Mouse (Mus musculus): ENCODE data around the gene Gm49320. TPM values are rescaled to one million over a fixed set of nuclear protein-coding genes. Genes with fewer than 3 reads are reported as not detected.

The Gm49320 gene
- polyA plus RNA-seq, 1 experiment from 2014 or later: 0.70 TPM

DNA sequence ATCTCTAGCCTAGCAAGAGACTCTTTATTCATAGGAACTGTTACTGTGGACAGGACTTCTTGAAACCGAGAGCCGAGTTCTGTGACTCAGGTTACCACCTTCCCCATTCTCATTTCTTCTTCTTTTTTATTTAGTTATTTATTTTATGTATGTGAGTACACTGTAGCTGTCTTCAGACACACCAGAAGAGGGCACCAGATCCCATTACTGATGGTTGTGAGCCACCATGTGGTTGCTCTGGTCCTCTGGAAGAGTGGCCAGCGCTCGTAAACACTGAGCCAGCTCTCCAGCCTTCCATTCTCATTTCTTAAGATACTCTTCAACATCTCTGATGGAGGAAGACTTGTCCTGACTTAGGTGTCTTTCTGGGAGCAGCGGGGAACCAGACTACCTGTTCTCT, 54.1 kb downstream of the Gm49320 start:
- Histone ChIP-seq H3K36me3 (ENCODE audit: control insufficient read depth, insufficient read depth, low read length) (peaks cover 15% of the 10 kb centered on the region), H3K4me2 (ENCODE audit: low read depth) (no peak overlapping the region), H3K27ac (ENCODE audit: low read depth, low read length) (no peak overlapping the region), H3K4me3 (ENCODE audit: low read depth, low read length) (no peak overlapping the region), H3K4me1 (ENCODE audit: control insufficient read depth, insufficient read depth, low read length) (no peaks in the 10 kb centered on the region), H3K27me3 (ENCODE audit: control insufficient read depth, insufficient read depth, low read length) (no peaks in the 10 kb centered on the region), H3K9me3 (ENCODE audit: control insufficient read depth, low read length) (no peaks in the 10 kb centered on the region), H3K9ac (ENCODE audit: low read length) (no peak overlapping the region)
- ATAC-seq (ENCODE audit: insufficient read depth, low FRiP score, low TSS enrichment) (no peak), DNase-seq (ENCODE audit: low spot score) (no peak)
- WGBS: 91% methylated on average over 5 of the region's 5 CpGs

DNA sequence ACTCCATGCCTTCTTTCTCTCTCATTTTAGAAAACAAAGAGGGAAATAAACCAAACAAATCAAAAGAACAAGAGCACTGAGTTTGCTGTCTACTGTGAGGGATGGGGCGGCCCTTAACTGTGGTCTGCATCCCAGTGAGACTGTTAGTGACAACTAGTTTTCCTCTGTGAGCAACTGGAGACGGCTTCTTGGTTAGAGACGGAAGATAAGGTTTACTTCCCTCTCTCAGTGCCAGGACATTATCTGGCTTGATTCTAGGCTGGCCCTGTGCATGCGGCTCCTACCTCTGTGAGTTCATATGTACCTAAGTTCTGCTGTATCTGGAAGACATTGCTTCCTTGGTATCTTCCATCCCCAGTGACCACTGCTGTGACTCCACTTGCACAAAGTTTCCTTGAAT, 59.2 kb downstream of the Gm49320 start:
- 93% methylated on average over 4 of the region's 4 CpGs for WGBS
- H3K27ac ChIP-seq (ENCODE audit: low read depth, low read length): no peak overlapping the region

More for the DNA sequence above, 59.2 kb downstream of the Gm49320 start:
- no peak overlapping the region for H3K9ac ChIP-seq (ENCODE audit: low read length)
- no peaks in the 10 kb centered on the region for H3K27me3 ChIP-seq (ENCODE audit: control insufficient read depth, insufficient read depth, low read length)
- DNase-seq (ENCODE audit: low spot score) (no peak), ATAC-seq (ENCODE audit: insufficient read depth, low FRiP score, low TSS enrichment) (no peak)
- H3K36me3 ChIP-seq (ENCODE audit: control insufficient read depth, insufficient read depth, low read length): peaks cover 27% of the 10 kb centered on the region
- no peaks in the 10 kb centered on the region for H3K9me3 ChIP-seq (ENCODE audit: control insufficient read depth, low read length)
- no peak overlapping the region for H3K4me2 ChIP-seq (ENCODE audit: low read depth)
- H3K4me3 ChIP-seq (ENCODE audit: low read depth, low read length): no peak overlapping the region
- no peaks in the 10 kb centered on the region for H3K4me1 ChIP-seq (ENCODE audit: control insufficient read depth, insufficient read depth, low read length)

Other genes with a start within 250 kb of the Gm49320 start
- gene Cd209f, start 133.0 kb upstream of the Gm49320 start, polyA plus RNA-seq (2014; fragmentation: Nextera tagmentation; extraction: Ambion mirVana): not detected in 2 replicates
- gene Cd209g, start 104.8 kb upstream of the Gm49320 start, polyA plus RNA-seq (2014; fragmentation: Nextera tagmentation; extraction: Ambion mirVana): not detected in 2 replicates
- 36.1 and 39.0 TPM in 2 replicates for gene Evi5l, start 72.3 kb upstream of the Gm49320 start, polyA plus RNA-seq (2014; fragmentation: Nextera tagmentation; extraction: Ambion mirVana)
- 30.6 and 34.6 TPM in 2 replicates for gene Prr36, start 21.4 kb upstream of the Gm49320 start, polyA plus RNA-seq (2014; fragmentation: Nextera tagmentation; extraction: Ambion mirVana)
- gene Lrrc8e, start 12.0 kb upstream of the Gm49320 start, polyA plus RNA-seq (2014; fragmentation: Nextera tagmentation; extraction: Ambion mirVana): 0.05 TPM in 1 of 2 replicates, not detected in the other
- gene Map2k7, start 125 bp upstream of the Gm49320 start, polyA plus RNA-seq (2014; fragmentation: Nextera tagmentation; extraction: Ambion mirVana): 23.0 and 23.4 TPM in 2 replicates
- 2.1 and 2.3 TPM in 2 replicates for gene Tgfbr3l, start 9.3 kb downstream of the Gm49320 start, polyA plus RNA-seq (2014; fragmentation: Nextera tagmentation; extraction: Ambion mirVana)
- 61.4 and 68.6 TPM in 2 replicates for gene Snapc2, start 14.2 kb downstream of the Gm49320 start, polyA plus RNA-seq (2014; fragmentation: Nextera tagmentation; extraction: Ambion mirVana)
- 140 TPM in 2 replicates for gene Ctxn1, start 20.4 kb downstream of the Gm49320 start, polyA plus RNA-seq (2014; fragmentation: Nextera tagmentation; extraction: Ambion mirVana)
- 63.2 and 75.2 TPM in 2 replicates for gene Timm44, start 37.0 kb downstream of the Gm49320 start, polyA plus RNA-seq (2014; fragmentation: Nextera tagmentation; extraction: Ambion mirVana)
- 15.8 and 17.9 TPM in 2 replicates for gene Ccl25, start 86.3 kb downstream of the Gm49320 start, polyA plus RNA-seq (2014; fragmentation: Nextera tagmentation; extraction: Ambion mirVana)
- 310 and 311 TPM in 2 replicates for gene Elavl1, start 86.5 kb downstream of the Gm49320 start, polyA plus RNA-seq (2014; fragmentation: Nextera tagmentation; extraction: Ambion mirVana)

Measured in neural tube, embryonic 11.5 days (tissue).